Mouse (Mus musculus) hindbrain, embryonic 12.5 days (tissue): Measurements from ENCODE around the gene Dppa4. TPM values are rescaled to one million over a fixed set of nuclear protein-coding genes. Genes with fewer than 3 reads are reported as not detected.
A peak's percentile ranks its signal among the peaks of the same experiment; 100 is the strongest.
"Not testable (repeated sequence)": the region's sequence is repeated elsewhere in the genome, so short reads cannot be mapped to it uniquely, and the experiment has no call there.

Experiments used
- ATAC-seq: fragments of 200-750 bp; cut with Nextera tagmentation; 2 replicates; pipeline ENCODE4 v1.8.0; 2017; ENCODE audit warnings: moderate TSS enrichment; ENCODE audit not compliant: low FRiP score
- H3K27ac ChIP-seq: fragments of 300-500 bp; sonication (generic); 2 replicates; pipeline ENCODE4 v1.5.1; 2016; ENCODE audit warnings: mild to moderate bottlenecking
- H3K27me3 ChIP-seq: fragments of 300-500 bp; sonication (generic); 2 replicates; pipeline ENCODE4 v1.6.1; 2016; ENCODE audit warnings: mild to moderate bottlenecking
- H3K36me3 ChIP-seq: fragments of 300-500 bp; sonication (generic); 2 replicates; pipeline ENCODE4 v1.6.1; 2016; ENCODE audit warnings: mild to moderate bottlenecking
- H3K4me1 ChIP-seq: fragments of 300-500 bp; sonication (generic); 2 replicates; pipeline ENCODE4 v1.6.1; 2016
- H3K4me2 ChIP-seq: fragments of 300-500 bp; sonication (generic); replicated peaks from 2 replicates; pipeline ENCODE4 v1.6.1; 2016; ENCODE audit warnings: mild to moderate bottlenecking
- H3K4me3 ChIP-seq: fragments of 300-500 bp; sonication (generic); 2 replicates; pipeline ENCODE4 v1.5.1; 2016; ENCODE audit warnings: mild to moderate bottlenecking
- H3K9ac ChIP-seq: fragments of 300-500 bp; sonication (generic); 2 replicates; pipeline ENCODE4 v1.6.1; 2016; ENCODE audit warnings: mild to moderate bottlenecking, moderate library complexity
- H3K9me3 ChIP-seq: fragments of 300-500 bp; sonication (generic); replicated peaks from 2 replicates; pipeline ENCODE4 v1.6.1; 2016; ENCODE audit warnings: mild to moderate bottlenecking
- WGBS: fragments of 180-500 bp; shearing (Covaris S2); methylation state at CpG from one replicate; pipeline ENCODE4 v1.1.7; 2016; 5-methylcytosine and 5-hydroxymethylcytosine counted together
- polyA plus RNA-seq: library from polyadenylated mRNA; unstranded; fragments of >200 nt; fragmentation: Nextera tagmentation; extraction: Ambion mirVana; gene quantifications from 2 replicates; pipeline ENCODE4 v1.2.1, GENCODE M21; 2016

Dppa4 gene
- polyA plus RNA-seq, 1 experiment from 2014 or later: not detected

GRCm38 (mm10) chr16:48297384-48298136 is 14.0 kb downstream of the Dppa4 start:
- no peaks in the 10 kb centered on the region for H3K9me3 ChIP-seq
- H3K27ac ChIP-seq: no peak overlapping the region
- no peak overlapping the region for H3K9ac ChIP-seq
- H3K4me3 ChIP-seq: no peak overlapping the region
- no peak for ATAC-seq
- H3K27me3 ChIP-seq: no peaks in the 10 kb centered on the region
- H3K36me3 ChIP-seq: no peaks in the 10 kb centered on the region
- WGBS: 84% methylated on average over 14 of the region's 14 CpGs
- no peak overlapping the region for H3K4me2 ChIP-seq
- no peaks in the 10 kb centered on the region for H3K4me1 ChIP-seq

GRCm38 (mm10) chr16:48299884-48300283 is 16.4 kb downstream of the Dppa4 start:
- Histone ChIP-seq H3K4me3 (no peak overlapping the region), H3K36me3 (no peaks in the 10 kb centered on the region), H3K9me3 (no peaks in the 10 kb centered on the region), H3K9ac (no peak overlapping the region), H3K4me1 (no peaks in the 10 kb centered on the region), H3K4me2 (no peak overlapping the region), H3K27me3 (no peaks in the 10 kb centered on the region), H3K27ac (no peak overlapping the region)
- 78% methylated on average over 3 of the region's 3 CpGs for WGBS
- ATAC-seq: no peak

- Histone ChIP-seq H3K9ac (no peak within 1 kb of the TSS), H3K4me3 (no peak within 1 kb of the TSS), H3K27me3 (no peaks in the 10 kb centered on the region), H3K27ac (no peak within 1 kb of the TSS), H3K36me3 (no peaks in the 10 kb centered on the region), H3K9me3 (no peaks in the 10 kb centered on the region), H3K4me1 (no peaks in the 10 kb centered on the region), H3K4me2 (no peak within 1 kb of the TSS)
- no peak for ATAC-seq
- WGBS: 84% methylated on average over 7 of the region's 7 CpGs
These were observed 20.0 kb downstream of the Dppa4 start, which contains the start of gene Dppa2 for GRCm38 (mm10) chr16:48303509-48303908. Gene Dppa2, plus strand, starts transcription at chr16:48303908.

- no peaks in the 10 kb centered on the region for H3K4me1 ChIP-seq
These were observed 20.4 kb downstream of the Dppa4 start for GRCm38 (mm10) chr16:48303983-48304382.

GRCm38 (mm10) chr16:48308916-48309315 is 25.4 kb downstream of the Dppa4 start:
- 96% methylated on average over 10 of the region's 10 CpGs for WGBS
- H3K9ac ChIP-seq, H3K27me3 ChIP-seq, ATAC-seq, H3K4me1 ChIP-seq, H3K4me2 ChIP-seq, H3K27ac ChIP-seq, H3K36me3 ChIP-seq, H3K4me3 ChIP-seq, H3K9me3 ChIP-seq: not testable (repeated sequence)

More at GRCm38 (mm10) chr16:48303983-48304382, 20.4 kb downstream of the Dppa4 start:
- Histone ChIP-seq H3K27ac (no peak overlapping the region), H3K9me3 (no peaks in the 10 kb centered on the region), H3K27me3 (no peaks in the 10 kb centered on the region), H3K36me3 (no peaks in the 10 kb centered on the region), H3K4me3 (no peak overlapping the region), H3K4me2 (no peak overlapping the region), H3K9ac (no peak overlapping the region)
- ATAC-seq: no peak
- WGBS: 92% methylated on average over 3 of the region's 3 CpGs

- Histone ChIP-seq H3K4me1 (no peaks in the 10 kb centered on the region), H3K27ac (no peak overlapping the region), H3K9me3 (no peaks in the 10 kb centered on the region), H3K4me3 (no peak overlapping the region), H3K36me3 (no peaks in the 10 kb centered on the region), H3K4me2 (no peak overlapping the region), H3K27me3 (no peaks in the 10 kb centered on the region), H3K9ac (no peak overlapping the region)
- no peak for ATAC-seq
- 80% methylated on average over 12 of the region's 12 CpGs for WGBS
These were observed 26.5 kb downstream of the Dppa4 start for GRCm38 (mm10) chr16:48309912-48310630.

GRCm38 (mm10) chr16:48315294-48315693 is 31.8 kb downstream of the Dppa4 start:
- no peak for ATAC-seq
- no peak overlapping the region for H3K9ac ChIP-seq
- H3K4me1 ChIP-seq: no peaks in the 10 kb centered on the region
- 88% methylated on average over 3 of the region's 3 CpGs for WGBS
- H3K4me2 ChIP-seq: no peak overlapping the region
- no peaks in the 10 kb centered on the region for H3K36me3 ChIP-seq
- no peak overlapping the region for H3K27ac ChIP-seq
- no peaks in the 10 kb centered on the region for H3K27me3 ChIP-seq
- H3K9me3 ChIP-seq: no peaks in the 10 kb centered on the region
- no peak overlapping the region for H3K4me3 ChIP-seq

- Histone ChIP-seq H3K4me2 (no peak overlapping the region), H3K36me3 (no peaks in the 10 kb centered on the region), H3K9ac (no peak overlapping the region), H3K4me3 (no peak overlapping the region), H3K27ac (no peak overlapping the region), H3K4me1 (no peaks in the 10 kb centered on the region), H3K27me3 (no peaks in the 10 kb centered on the region), H3K9me3 (no peaks in the 10 kb centered on the region)
- no peak for ATAC-seq
- 88% methylated on average over 6 of the region's 6 CpGs for WGBS
These were observed 37.2 kb downstream of the Dppa4 start for GRCm38 (mm10) chr16:48320781-48321180.

GRCm38 (mm10) chr16:48323133-48323532 is 39.6 kb downstream of the Dppa4 start:
- no peak for ATAC-seq
- Histone ChIP-seq H3K27ac (no peak overlapping the region), H3K9ac (no peak overlapping the region), H3K4me2 (no peak overlapping the region), H3K4me1 (no peaks in the 10 kb centered on the region), H3K9me3 (no peaks in the 10 kb centered on the region), H3K27me3 (no peaks in the 10 kb centered on the region), H3K36me3 (no peaks in the 10 kb centered on the region), H3K4me3 (no peak overlapping the region)
- 65% methylated on average over 6 of the region's 6 CpGs for WGBS

GRCm38 (mm10) chr16:48323602-48324345 is 40.2 kb downstream of the Dppa4 start:
- 87% methylated on average over 8 of the region's 8 CpGs for WGBS
- Histone ChIP-seq H3K9ac (no peak overlapping the region), H3K4me1 (no peaks in the 10 kb centered on the region), H3K36me3 (no peaks in the 10 kb centered on the region), H3K9me3 (no peaks in the 10 kb centered on the region), H3K27me3 (no peaks in the 10 kb centered on the region), H3K4me2 (no peak overlapping the region), H3K27ac (no peak overlapping the region), H3K4me3 (no peak overlapping the region)
- ATAC-seq: no peak

GRCm38 (mm10) chr16:48326903-48327302 is 43.4 kb downstream of the Dppa4 start:
- H3K27me3 ChIP-seq: no peaks in the 10 kb centered on the region
- H3K9me3 ChIP-seq: no peaks in the 10 kb centered on the region
- H3K36me3 ChIP-seq: no peaks in the 10 kb centered on the region
- no peak overlapping the region for H3K9ac ChIP-seq
- WGBS: 40% methylated on average over 5 of the region's 5 CpGs
- H3K4me2 ChIP-seq: no peak overlapping the region
- H3K4me3 ChIP-seq: no peak overlapping the region
- ATAC-seq: peak; percentile 46; the same call in 1 of the 2 replicates
- H3K4me1 ChIP-seq: no peaks in the 10 kb centered on the region
- H3K27ac ChIP-seq: no peak overlapping the region

- 91% methylated on average over 2 of the region's 2 CpGs for WGBS
- H3K4me3 ChIP-seq: no peak overlapping the region
- H3K27ac ChIP-seq: no peak overlapping the region
- no peaks in the 10 kb centered on the region for H3K4me1 ChIP-seq
- no peaks in the 10 kb centered on the region for H3K36me3 ChIP-seq
- no peak overlapping the region for H3K4me2 ChIP-seq
- H3K27me3 ChIP-seq: no peaks in the 10 kb centered on the region
- H3K9me3 ChIP-seq: no peaks in the 10 kb centered on the region
- ATAC-seq: no peak
- H3K9ac ChIP-seq: no peak overlapping the region
These were observed 44.9 kb downstream of the Dppa4 start for GRCm38 (mm10) chr16:48328420-48328819.
